1 mouse cellular context compared by ENCODE assay signal in the genomic region with DNA sequence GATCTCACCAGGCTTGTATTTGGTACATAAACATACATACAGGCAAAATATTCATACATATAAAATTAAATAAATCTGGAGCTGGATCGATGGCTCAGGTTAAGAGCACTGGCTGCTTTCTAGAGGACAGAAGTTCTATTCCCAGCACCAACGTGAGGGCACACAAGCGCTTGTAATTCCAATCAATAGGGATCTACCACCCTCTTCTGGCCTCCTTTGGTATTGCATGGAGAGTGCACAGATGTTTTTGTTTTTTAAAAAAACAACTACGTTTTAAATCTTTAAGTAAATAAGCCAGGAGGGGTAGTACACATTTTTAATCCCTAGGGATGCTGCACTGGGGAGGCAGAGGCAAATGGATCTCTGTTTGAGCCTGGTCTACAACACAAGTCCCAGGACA.
A peak's percentile ranks its signal among the peaks of the same experiment; 100 is the strongest.
TF ChIP-seq lines count a peak whose summit lies in the region.

No protein-coding gene starts in this region.

TF ChIP-seq in CH12.LX, 34 proteins besides CTCF, POLR2A, EP300 and RAD21:
- TF ChIP-seq SMC3 (IDR thresholded peaks at IDR 0.05; ENCODE audit: low read depth, low read length) (peak; percentile 56), KAT2A (IDR thresholded peaks at IDR 0.05; ENCODE audit: insufficient replicate concordance, low read length) (no peak)
